Mouse (Mus musculus): ENCODE data around the gene Mst1. TPM values are rescaled to one million over a fixed set of nuclear protein-coding genes. Genes with fewer than 3 reads are reported as not detected.
A peak's percentile ranks its signal among the peaks of the same experiment; 100 is the strongest.

The Mst1 gene
- polyA plus RNA-seq, 1 experiment from 2014 or later, result 0.78 TPM

DNA sequence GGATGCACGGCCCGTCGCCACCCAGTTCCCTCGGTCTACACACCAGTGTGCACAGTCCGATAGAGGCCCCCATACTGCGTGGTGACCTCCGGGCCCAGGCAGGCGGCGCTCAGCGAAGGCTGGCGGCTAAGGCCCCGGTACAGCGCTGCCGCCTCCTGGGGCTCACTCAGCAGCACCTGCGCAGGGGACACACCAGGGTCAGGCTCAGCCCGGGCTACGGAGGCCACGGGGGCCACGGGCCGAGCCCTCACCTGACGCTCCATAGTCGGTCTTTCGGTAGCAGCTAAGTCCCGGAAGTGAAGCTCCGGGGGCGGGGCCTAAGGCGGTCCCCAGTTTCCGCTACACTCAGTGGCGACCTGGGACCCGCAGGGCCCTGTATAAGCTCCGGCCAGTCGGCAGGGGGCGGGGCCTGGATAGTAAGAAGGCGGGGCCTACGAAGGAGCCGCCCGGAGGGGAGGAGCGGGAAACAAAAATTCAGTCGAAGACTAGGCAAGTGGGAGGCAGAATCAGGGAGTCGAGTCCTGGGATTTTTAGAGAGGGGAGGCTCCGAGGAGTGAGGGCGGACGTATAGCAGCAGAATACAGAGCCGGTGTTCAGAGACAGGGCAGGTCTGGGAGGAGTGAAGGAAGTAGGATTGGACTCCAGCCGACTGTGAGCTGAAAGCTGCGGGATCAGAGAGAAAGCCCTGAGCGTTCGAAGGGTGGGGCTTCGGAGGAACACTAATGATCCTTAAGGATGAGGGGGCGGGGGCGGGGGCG, 14.1 kb downstream of the Mst1 start, which contains the start of gene Apeh:
Gene Apeh, minus strand, starts transcription at position 423 of the 758 bp plus-strand sequence.
- Histone ChIP-seq H3K27ac (replicated peaks) (peak within 1 kb of the TSS; percentile 87), H3K4me3 (peak within 1 kb of the TSS; percentile 75)
- under 1% methylated on average over 52 of the region's 52 CpGs for WGBS

DNA sequence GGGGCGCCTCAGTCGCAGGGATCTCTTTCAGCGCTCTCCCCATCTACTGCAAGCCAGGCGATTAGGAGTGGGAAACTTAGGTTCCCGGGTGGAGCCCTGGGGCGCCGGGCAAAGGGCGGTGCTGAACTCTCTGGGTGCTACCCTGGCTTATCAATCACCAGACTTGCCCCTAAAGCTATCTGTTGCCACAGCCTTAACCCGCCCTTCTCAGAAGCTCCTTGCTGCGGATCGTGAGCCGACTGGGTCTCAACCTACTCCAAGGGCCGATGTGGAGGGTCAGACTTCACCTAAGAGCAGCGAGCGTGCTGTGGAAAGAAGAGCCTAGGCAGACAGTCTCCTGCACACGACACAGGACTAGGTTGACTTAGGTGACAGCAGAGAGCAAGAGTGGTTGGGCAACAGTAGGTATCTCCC, 14.8 kb downstream of the Mst1 start:
- Histone ChIP-seq H3K36me3 (peaks cover 30% of the 10 kb centered on the region), H3K4me3 (peak overlapping the region; percentile 75), H3K9me3 (replicated peaks) (no peaks in the 10 kb centered on the region), H3K27ac (replicated peaks) (peak overlapping the region; percentile 87), H3K27me3 (ENCODE audit: low read depth, poor library complexity, severe bottlenecking) (no peaks in the 10 kb centered on the region), H3K4me1 (peaks cover 42% of the 10 kb centered on the region)
- WGBS, result under 1% methylated on average over 16 of the region's 16 CpGs
- no peak for DNase-seq (ENCODE audit: low spot score)

More for the DNA sequence above, 14.1 kb downstream of the Mst1 start, which contains the start of gene Apeh:
- peak; percentile 96 for DNase-seq (ENCODE audit: low spot score)
- Histone ChIP-seq H3K9me3 (replicated peaks) (no peaks in the 10 kb centered on the region), H3K4me1 (peaks cover 42% of the 10 kb centered on the region), H3K27me3 (ENCODE audit: low read depth, poor library complexity, severe bottlenecking) (no peaks in the 10 kb centered on the region), H3K36me3 (peaks cover 36% of the 10 kb centered on the region)

DNA sequence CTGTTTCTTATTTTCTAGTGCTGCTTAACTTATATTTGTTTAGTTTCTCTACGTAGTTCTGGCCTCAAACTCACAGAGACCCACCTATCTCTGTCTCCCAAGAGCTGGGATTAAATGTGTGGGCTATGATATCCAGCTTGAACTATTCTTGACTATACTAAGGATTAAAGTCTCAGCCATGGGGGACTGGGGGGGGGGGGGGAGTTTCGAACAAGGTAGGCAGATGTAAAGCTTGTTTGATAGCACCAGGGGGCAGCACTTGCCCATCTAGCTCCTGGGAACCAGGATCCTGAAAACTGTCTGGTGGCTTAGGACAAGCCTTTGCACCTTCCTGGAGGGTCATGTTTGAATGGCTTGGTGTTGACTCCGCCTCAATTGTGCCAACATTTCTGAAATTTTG, 15.3 kb downstream of the Mst1 start:
- peak; percentile 70 for DNase-seq (ENCODE audit: low spot score)
- peaks cover 42% of the 10 kb centered on the region for H3K4me1 ChIP-seq
- WGBS, result 10% methylated on average over 3 of the region's 3 CpGs
- peak overlapping the region; percentile 75 for H3K4me3 ChIP-seq
- H3K27ac ChIP-seq (replicated peaks), result 0 out of 2 replicates have a peak overlapping the region, but pooled peaks have one; percentile 87
- H3K9me3 ChIP-seq (replicated peaks), result no peaks in the 10 kb centered on the region
- peaks cover 25% of the 10 kb centered on the region for H3K36me3 ChIP-seq
- H3K27me3 ChIP-seq (ENCODE audit: low read depth, poor library complexity, severe bottlenecking), result no peaks in the 10 kb centered on the region

- H3K9me3 ChIP-seq (replicated peaks), result no peaks in the 10 kb centered on the region
- DNase-seq (ENCODE audit: low spot score), result no peak
- H3K27ac ChIP-seq (replicated peaks), result no peak overlapping the region; the same call in 1 of the 2 replicates
- peaks cover 42% of the 10 kb centered on the region for H3K4me1 ChIP-seq
- peak overlapping the region; percentile 75; the same call in 1 of the 2 replicates for H3K4me3 ChIP-seq
- WGBS, result 67% methylated on average over 10 of the region's 10 CpGs
- H3K27me3 ChIP-seq (ENCODE audit: low read depth, poor library complexity, severe bottlenecking), result no peaks in the 10 kb centered on the region
- peaks cover 19% of the 10 kb centered on the region for H3K36me3 ChIP-seq
These were observed 15.9 kb downstream of the Mst1 start for GRCm38 (mm10) chr9:108095949-108096712.

GRCm38 (mm10) chr9:108099619-108100018, 19.4 kb downstream of the Mst1 start:
- no peaks in the 10 kb centered on the region for H3K9me3 ChIP-seq (replicated peaks)
- H3K27ac ChIP-seq (replicated peaks), result no peak overlapping the region
- H3K27me3 ChIP-seq (ENCODE audit: low read depth, poor library complexity, severe bottlenecking), result peaks cover under 1% of the 10 kb centered on the region; the same call in 1 of the 2 replicates
- DNase-seq (ENCODE audit: low spot score), result no peak
- H3K4me1 ChIP-seq, result peaks cover 26% of the 10 kb centered on the region
- WGBS, result 87% methylated on average over 8 of the region's 8 CpGs
- H3K36me3 ChIP-seq, result peaks cover 12% of the 10 kb centered on the region; the same call in 1 of the 2 replicates
- H3K4me3 ChIP-seq, result no peak overlapping the region

GRCm38 (mm10) chr9:108104766-108105548, 24.7 kb downstream of the Mst1 start:
- Histone ChIP-seq H3K36me3 (peaks cover 29% of the 10 kb centered on the region), H3K4me3 (peak overlapping the region; percentile 27), H3K4me1 (peaks cover 20% of the 10 kb centered on the region), H3K27ac (replicated peaks) (peak overlapping the region; percentile 74), H3K9me3 (replicated peaks) (no peaks in the 10 kb centered on the region), H3K27me3 (ENCODE audit: low read depth, poor library complexity, severe bottlenecking) (peaks cover 32% of the 10 kb centered on the region)
- DNase-seq (ENCODE audit: low spot score), result peak; percentile 44
- 38% methylated on average over 31 of the region's 31 CpGs for WGBS

GRCm38 (mm10) chr9:108105549-108105863, 25.3 kb downstream of the Mst1 start:
- H3K4me1 ChIP-seq, result peaks cover 24% of the 10 kb centered on the region
- DNase-seq (ENCODE audit: low spot score), result no peak
- H3K27ac ChIP-seq (replicated peaks), result peak overlapping the region; percentile 74
- H3K27me3 ChIP-seq (ENCODE audit: low read depth, poor library complexity, severe bottlenecking), result peaks cover 37% of the 10 kb centered on the region
- no peak overlapping the region for H3K4me3 ChIP-seq
- H3K9me3 ChIP-seq (replicated peaks), result no peaks in the 10 kb centered on the region
- H3K36me3 ChIP-seq, result peaks cover 31% of the 10 kb centered on the region
- WGBS, result 69% methylated on average over 12 of the region's 12 CpGs

GRCm38 (mm10) chr9:108106090-108106489, 25.9 kb downstream of the Mst1 start:
- DNase-seq (ENCODE audit: low spot score), result no peak
- Histone ChIP-seq H3K27me3 (ENCODE audit: low read depth, poor library complexity, severe bottlenecking) (peaks cover 43% of the 10 kb centered on the region), H3K4me3 (no peak overlapping the region), H3K9me3 (replicated peaks) (no peaks in the 10 kb centered on the region), H3K4me1 (peaks cover 30% of the 10 kb centered on the region), H3K36me3 (peaks cover 34% of the 10 kb centered on the region), H3K27ac (replicated peaks) (no peak overlapping the region)
- 90% methylated on average over 23 of the region's 23 CpGs for WGBS

- Histone ChIP-seq H3K27ac (replicated peaks) (no peak overlapping the region), H3K27me3 (ENCODE audit: low read depth, poor library complexity, severe bottlenecking) (peaks cover 61% of the 10 kb centered on the region), H3K4me1 (peaks cover 38% of the 10 kb centered on the region), H3K36me3 (peaks cover 34% of the 10 kb centered on the region), H3K9me3 (replicated peaks) (no peaks in the 10 kb centered on the region), H3K4me3 (no peak overlapping the region)
- DNase-seq (ENCODE audit: low spot score), result no peak
- 95% methylated on average over 16 of the region's 16 CpGs for whole genome bisulfite sequencing
These were observed 27.6 kb downstream of the Mst1 start for GRCm38 (mm10) chr9:108107867-108108266.

DNA sequence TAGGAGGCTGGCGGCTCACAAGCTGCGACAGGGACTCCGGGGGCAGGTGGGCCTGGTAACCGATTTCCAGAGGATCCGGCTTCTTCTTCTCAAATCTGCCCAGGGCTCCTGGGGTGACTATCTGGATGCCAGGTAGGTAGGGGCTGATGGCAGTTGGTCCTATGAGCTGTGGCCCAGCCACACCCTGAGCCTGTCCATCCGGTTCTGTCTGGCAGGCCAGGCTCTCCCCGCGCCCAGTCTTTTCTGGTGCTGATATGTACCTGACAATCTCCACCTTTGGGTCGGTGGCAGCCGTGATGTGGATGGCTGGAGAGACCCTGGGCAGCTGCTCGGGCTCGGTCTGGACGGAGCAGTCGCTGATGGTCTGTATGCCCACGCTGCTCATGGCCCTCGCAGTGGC, 29.9 kb downstream of the Mst1 start:
- Histone ChIP-seq H3K4me1 (peaks cover 28% of the 10 kb centered on the region), H3K36me3 (peaks cover 52% of the 10 kb centered on the region), H3K27me3 (ENCODE audit: low read depth, poor library complexity, severe bottlenecking) (peaks cover 79% of the 10 kb centered on the region), H3K27ac (replicated peaks) (0 out of 2 replicates have a peak overlapping the region, but pooled peaks have one; percentile 69), H3K4me3 (no peak overlapping the region), H3K9me3 (replicated peaks) (no peaks in the 10 kb centered on the region)
- no peak for DNase-seq (ENCODE audit: low spot score)
- WGBS, result 89% methylated on average over 16 of the region's 16 CpGs

GRCm38 (mm10) chr9:108111101-108111592, 30.9 kb downstream of the Mst1 start:
- peak; percentile 45 for DNase-seq (ENCODE audit: low spot score)

GRCm38 (mm10) chr9:108111593-108112121, 31.4 kb downstream of the Mst1 start:
- Histone ChIP-seq H3K36me3 (peaks cover 61% of the 10 kb centered on the region), H3K9me3 (replicated peaks) (no peaks in the 10 kb centered on the region), H3K27me3 (ENCODE audit: low read depth, poor library complexity, severe bottlenecking) (peaks cover 78% of the 10 kb centered on the region), H3K4me1 (peaks cover 20% of the 10 kb centered on the region), H3K27ac (replicated peaks) (peak overlapping the region; percentile 69), H3K4me3 (peak overlapping the region; percentile 48)
- 77% methylated on average over 17 of the region's 17 CpGs for WGBS
- no peak for DNase-seq (ENCODE audit: low spot score)

More at GRCm38 (mm10) chr9:108111101-108111592, 30.9 kb downstream of the Mst1 start:
- peaks cover 61% of the 10 kb centered on the region for H3K36me3 ChIP-seq
- peak overlapping the region; percentile 48 for H3K4me3 ChIP-seq
- peaks cover 79% of the 10 kb centered on the region for H3K27me3 ChIP-seq (ENCODE audit: low read depth, poor library complexity, severe bottlenecking)
- WGBS, result 13% methylated on average over 22 of the region's 22 CpGs
- H3K9me3 ChIP-seq (replicated peaks), result no peaks in the 10 kb centered on the region
- H3K27ac ChIP-seq (replicated peaks), result peak overlapping the region; percentile 69
- peaks cover 20% of the 10 kb centered on the region for H3K4me1 ChIP-seq
